Mouse (Mus musculus): ENCODE results near the gene Fam118b. TPM values are rescaled to one million over a fixed set of nuclear protein-coding genes. Genes with fewer than 3 reads are reported as not detected.

Gene Fam118b
- total and polyA plus RNA-seq, 3 experiments = 12.7 to 27.7 (median 21.3) TPM

DNA sequence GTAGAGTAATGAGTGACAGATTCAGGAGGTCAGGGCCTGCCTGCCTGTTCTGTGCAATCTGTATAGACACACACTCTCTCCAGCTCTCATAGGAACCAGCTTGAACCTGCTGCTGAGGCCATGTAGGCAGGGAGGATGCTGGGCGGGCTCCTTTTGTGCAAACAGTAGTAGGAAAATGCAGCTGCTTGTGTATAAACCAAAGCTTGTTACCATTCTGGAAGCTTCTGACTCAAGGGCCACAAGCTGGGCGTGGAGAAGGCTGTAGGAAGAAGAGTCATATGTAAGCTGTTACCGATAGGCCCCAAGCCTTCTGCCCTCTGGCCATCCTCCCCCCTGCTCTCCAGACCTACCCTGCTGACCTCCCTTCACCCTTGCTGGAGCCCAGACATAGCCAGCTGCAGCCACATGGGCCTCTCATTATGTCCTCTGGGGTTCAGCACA, 49.2 kb upstream of the Fam118b start:
- no peak for TF ChIP-seq MAZ (IDR thresholded peaks at IDR 0.05; ENCODE audit: low read depth, low read length)
- TF ChIP-seq RAD21 (IDR thresholded peaks at IDR 0.05; ENCODE audit: low read depth, low read length) = no peak
- no peak for TF ChIP-seq CHD1 (IDR thresholded peaks at IDR 0.05; ENCODE audit: low read depth, low read length)
- TF ChIP-seq ZMIZ1 (IDR thresholded peaks at IDR 0.05; ENCODE audit: low read depth, low read length) = no peak
- no peak for TF ChIP-seq NRF1 (IDR thresholded peaks at IDR 0.05; ENCODE audit: low read depth, low read length)
- no peak for TF ChIP-seq CHD2 (IDR thresholded peaks at IDR 0.05; ENCODE audit: low read length)
- no peak for TF ChIP-seq TCF12 (IDR thresholded peaks at IDR 0.05; ENCODE audit: low read depth, low read length)
- no peak for TF ChIP-seq MYC (IDR thresholded peaks at IDR 0.05; ENCODE audit: low read depth, low read length)
- H3K9me3 ChIP-seq (replicated peaks; ENCODE audit: low read length) = no peaks in the 10 kb centered on the region
- no peaks in the 10 kb centered on the region for H3K36me3 ChIP-seq (replicated peaks in 1 of 2; ENCODE audit: control insufficient read depth in 1 of 2, insufficient read depth in 1 of 2, low read length in 1 of 2)
- H3K27me3 ChIP-seq (replicated peaks) = peaks cover 2% of the 10 kb centered on the region
- H3K79me2 ChIP-seq (replicated peaks; ENCODE audit: control insufficient read depth, extremely low read depth, insufficient read depth, poor library complexity, severe bottlenecking) = no peaks in the 10 kb centered on the region
- in situ Hi-C loops (cut with MboI; ENCODE audit: low pct_ligation_motif_present, low pct_unique_long_range_greater_than_20kb, low sequenced_read_pairs) = no loop called here
- H3K4me1 ChIP-seq (ENCODE audit: control insufficient read depth in 1 of 2, insufficient read depth in 2 of 2) = peaks cover 4 to 18% of the 10 kb centered on the region in 2 experiments; a peak in 3 of 4 replicates
- no peak for DNase-seq (ENCODE audit: extremely low read depth)
- no peak overlapping the region for H3K9ac ChIP-seq (ENCODE audit: insufficient read depth, low read depth)
- H3K4me2 ChIP-seq (ENCODE audit: insufficient read depth, low read depth, poor library complexity, severe bottlenecking) = no peak overlapping the region
- H3K27ac ChIP-seq (ENCODE audit: insufficient read depth, low read depth) = no peak overlapping the region
- no peak overlapping the region for H3K4me3 ChIP-seq (replicated peaks in 1 of 3; ENCODE audit: low read depth in 2 of 3, low read length in 2 of 3, poor library complexity in 1 of 3)
- dilution Hi-C loops (cut with MboI; ENCODE audit: extremely low pct_ligation_motif_present, extremely low pct_unique_long_range_greater_than_20kb, low sequenced_read_pairs) = no loop called here

DNA sequence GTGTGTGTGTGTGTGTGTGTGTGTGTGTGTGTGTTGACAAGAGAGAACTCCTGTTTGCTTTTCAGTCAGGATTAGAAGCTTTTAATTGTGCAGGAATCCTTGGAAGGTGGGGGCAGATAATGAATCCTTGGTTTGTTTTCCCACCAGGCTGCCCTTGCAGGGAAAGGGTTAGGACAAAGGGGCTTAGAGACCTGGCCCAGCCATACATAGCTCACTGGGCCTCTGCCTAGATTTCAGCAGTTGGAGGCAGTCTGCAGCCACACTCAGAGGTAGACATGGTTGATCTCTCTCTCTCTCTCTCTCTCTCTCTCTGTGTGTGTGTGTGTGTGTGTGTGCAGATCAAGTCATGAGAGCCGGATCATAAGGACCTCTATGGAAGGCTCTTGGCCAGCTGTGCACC, 46.6 kb upstream of the Fam118b start:
- Histone ChIP-seq H3K27me3 (replicated peaks) (no peaks in the 10 kb centered on the region), H3K4me3 (replicated peaks in 1 of 3; ENCODE audit: low read depth in 2 of 3, low read length in 2 of 3, poor library complexity in 1 of 3) (no peak overlapping the region), H3K27ac (ENCODE audit: insufficient read depth, low read depth) (no peak overlapping the region), H3K79me2 (replicated peaks; ENCODE audit: control insufficient read depth, extremely low read depth, insufficient read depth, poor library complexity, severe bottlenecking) (no peaks in the 10 kb centered on the region), H3K9ac (ENCODE audit: insufficient read depth, low read depth) (no peak overlapping the region), H3K4me2 (ENCODE audit: insufficient read depth, low read depth, poor library complexity, severe bottlenecking) (no peak overlapping the region), H3K9me3 (replicated peaks; ENCODE audit: low read length) (no peaks in the 10 kb centered on the region), H3K36me3 (replicated peaks in 1 of 2; ENCODE audit: control insufficient read depth in 1 of 2, insufficient read depth in 1 of 2, low read length in 1 of 2) (no peaks in the 10 kb centered on the region), H3K4me1 (ENCODE audit: control insufficient read depth in 1 of 2, insufficient read depth in 2 of 2) (peaks cover 4 to 17% of the 10 kb centered on the region in 2 experiments; a peak in 3 of 4 replicates)
- dilution Hi-C loops (cut with MboI; ENCODE audit: extremely low pct_ligation_motif_present, extremely low pct_unique_long_range_greater_than_20kb, low sequenced_read_pairs) = no loop called here
- no peak for DNase-seq (ENCODE audit: extremely low read depth)
- TF ChIP-seq ELF1 (IDR thresholded peaks at IDR 0.05; ENCODE audit: low read depth, low read length) = no peak
- TF ChIP-seq BHLHE40 (IDR thresholded peaks at IDR 0.05; ENCODE audit: low read depth, low read length) = no peak
- TF ChIP-seq ZNF384 (IDR thresholded peaks at IDR 0.05; ENCODE audit: low read depth, low read length) = no peak
- TF ChIP-seq NELFE (IDR thresholded peaks at IDR 0.05; ENCODE audit: low read depth, low read length) = no peak
- no peak for TF ChIP-seq EP300 (IDR thresholded peaks at IDR 0.05; ENCODE audit: low read length)
- TF ChIP-seq MYC (IDR thresholded peaks at IDR 0.05; ENCODE audit: low read depth, low read length) = no peak
- in situ Hi-C loops (cut with MboI; ENCODE audit: low pct_ligation_motif_present, low pct_unique_long_range_greater_than_20kb, low sequenced_read_pairs) = no loop called here

DNA sequence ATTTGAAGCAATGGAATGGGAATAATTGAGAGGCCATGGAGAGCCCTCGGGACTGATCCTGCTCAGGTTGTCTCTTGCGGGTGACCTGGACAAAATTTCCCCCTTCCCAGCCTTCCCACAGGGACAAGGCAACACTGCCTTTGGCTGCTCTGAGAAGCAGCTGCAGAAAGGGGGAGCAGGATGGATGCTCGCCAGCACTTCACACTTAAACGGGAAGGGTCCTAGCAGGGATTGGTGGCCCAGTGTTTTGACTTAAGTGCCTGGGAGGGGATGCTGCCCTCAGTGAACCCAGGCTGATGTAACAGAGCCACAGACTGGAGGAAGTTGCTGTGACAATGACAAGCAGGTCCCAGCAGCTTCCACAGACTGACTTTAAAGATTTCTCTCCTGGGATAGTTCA, 46.0 kb upstream of the Fam118b start:
- Histone ChIP-seq H3K36me3 (replicated peaks in 1 of 2; ENCODE audit: control insufficient read depth in 1 of 2, insufficient read depth in 1 of 2, low read length in 1 of 2) (no peaks in the 10 kb centered on the region), H3K4me2 (ENCODE audit: insufficient read depth, low read depth, poor library complexity, severe bottlenecking) (no peak overlapping the region), H3K4me3 (replicated peaks in 1 of 3; ENCODE audit: low read depth in 2 of 3, low read length in 2 of 3, poor library complexity in 1 of 3) (no peak overlapping the region), H3K27me3 (replicated peaks) (no peaks in the 10 kb centered on the region), H3K9ac (ENCODE audit: insufficient read depth, low read depth) (no peak overlapping the region), H3K79me2 (replicated peaks; ENCODE audit: control insufficient read depth, extremely low read depth, insufficient read depth, poor library complexity, severe bottlenecking) (no peaks in the 10 kb centered on the region), H3K27ac (ENCODE audit: insufficient read depth, low read depth) (no peak overlapping the region), H3K4me1 (ENCODE audit: control insufficient read depth in 1 of 2, insufficient read depth in 2 of 2) (peaks cover 4 to 10% of the 10 kb centered on the region in 2 experiments; a peak in 3 of 4 replicates), H3K9me3 (replicated peaks; ENCODE audit: low read length) (no peaks in the 10 kb centered on the region)
- dilution Hi-C loops (cut with MboI; ENCODE audit: extremely low pct_ligation_motif_present, extremely low pct_unique_long_range_greater_than_20kb, low sequenced_read_pairs) (no loop called here), in situ Hi-C loops (cut with MboI; ENCODE audit: low pct_ligation_motif_present, low pct_unique_long_range_greater_than_20kb, low sequenced_read_pairs) (no loop called here)
- TF ChIP-seq MAFK (IDR thresholded peaks at IDR 0.05; ENCODE audit: insufficient replicate concordance, low read length) = no peak
- TF ChIP-seq ZC3H11A (IDR thresholded peaks at IDR 0.05; ENCODE audit: low read depth, low read length) = no peak
- no peak for TF ChIP-seq SIN3A (IDR thresholded peaks at IDR 0.05; ENCODE audit: low read length)
- TF ChIP-seq MAZ (IDR thresholded peaks at IDR 0.05; ENCODE audit: low read depth, low read length) = no peak
- no peak for TF ChIP-seq MXI1 (IDR thresholded peaks at IDR 0.05; ENCODE audit: low read depth, low read length)
- no peak for TF ChIP-seq POLR2A (IDR thresholded peaks at IDR 0.05; ENCODE audit: low read depth, low read length)
- no peak for TF ChIP-seq CHD1 (IDR thresholded peaks at IDR 0.05; ENCODE audit: low read depth, low read length)
- TF ChIP-seq MEF2A (IDR thresholded peaks at IDR 0.05; ENCODE audit: borderline replicate concordance, low read depth, low read length) = no peak
- TF ChIP-seq ELF1 (IDR thresholded peaks at IDR 0.05; ENCODE audit: low read depth, low read length) = no peak
- no peak for TF ChIP-seq ZNF384 (IDR thresholded peaks at IDR 0.05; ENCODE audit: low read depth, low read length)
- TF ChIP-seq EP300 (IDR thresholded peaks at IDR 0.05; ENCODE audit: low read length) = no peak
- no peak for TF ChIP-seq NRF1 (IDR thresholded peaks at IDR 0.05; ENCODE audit: low read depth, low read length)
- no peak for TF ChIP-seq UBTF (IDR thresholded peaks at IDR 0.05; ENCODE audit: low read depth, low read length)
- TF ChIP-seq E2F4 (IDR thresholded peaks at IDR 0.05; ENCODE audit: insufficient replicate concordance, low read depth, low read length) = no peak
- no peak for TF ChIP-seq CHD2 (IDR thresholded peaks at IDR 0.05; ENCODE audit: low read length)
- TF ChIP-seq USF1 (IDR thresholded peaks at IDR 0.05; ENCODE audit: low read depth, low read length) = no peak
- TF ChIP-seq BHLHE40 (IDR thresholded peaks at IDR 0.05; ENCODE audit: low read depth, low read length) = no peak
- no peak for DNase-seq (ENCODE audit: extremely low read depth)

Measured in CH12.LX (cell line).